Mouse (Mus musculus): Measurements from ENCODE around the gene Mob4. TPM values are rescaled to one million over a fixed set of nuclear protein-coding genes. Genes with fewer than 3 reads are reported as not detected.

The Mob4 gene
- polyA plus RNA-seq (2012; rRNA removed; ENCODE audit: low replicate concordance) = 4.9 and 18.6 TPM in 2 replicates

GRCm38 (mm10) chr1:55130943-55131401 is at the start of gene Mob4:
Gene Mob4, plus strand, starts transcription at chr1:55131231.

DNA sequence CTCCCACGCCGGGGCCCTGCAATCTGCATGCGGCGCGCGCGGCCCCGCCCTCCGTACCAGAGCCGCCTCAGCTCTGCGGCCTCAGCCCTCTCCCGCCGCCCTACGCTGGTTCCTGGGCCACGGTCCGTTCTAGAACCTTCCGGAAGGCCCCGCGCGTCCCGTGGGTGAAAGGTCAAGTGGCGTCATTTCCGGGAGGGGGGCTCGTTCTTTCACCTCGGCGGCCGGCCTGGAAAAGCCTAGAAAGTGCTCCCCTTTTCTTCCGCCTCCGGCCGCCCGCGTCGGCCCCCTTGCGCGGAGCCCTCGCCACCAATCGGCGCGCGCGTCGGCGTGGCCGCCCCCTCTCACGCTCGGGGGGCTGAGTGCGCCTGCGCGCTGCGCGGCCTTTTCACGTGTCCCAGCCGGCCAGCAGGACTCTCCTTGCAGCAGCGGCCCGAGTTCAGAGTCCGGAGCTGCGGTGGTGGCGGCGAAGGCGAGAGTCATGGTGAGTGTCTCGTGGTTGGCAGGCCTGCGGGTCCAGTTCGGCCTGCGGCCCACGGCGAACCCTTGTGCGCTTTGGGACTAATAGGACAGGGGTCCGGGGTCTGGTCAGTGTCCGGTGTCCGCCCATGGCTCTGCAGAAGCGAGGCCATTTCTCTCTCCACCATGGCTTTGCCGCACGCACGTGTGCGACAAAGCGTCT is 43.0 kb upstream of the Mob4 start, which contains the start of the genes Hspe1 and Hspd1:
Gene Hspe1, plus strand, starts transcription at position 201 of the 679 bp plus-strand sequence.
Gene Hspd1, minus strand, starts transcription at position 312 of the 679 bp plus-strand sequence.

Other genes with a start within 250 kb of the Mob4 start
- 25.8 and 48.5 TPM in 2 replicates for gene Ankrd44, start 204.8 kb upstream of the Mob4 start, polyA plus RNA-seq (2012; rRNA removed; ENCODE audit: low replicate concordance)
- 27.5 and 66.2 TPM in 2 replicates for gene Sf3b1, start 103.8 kb upstream of the Mob4 start, polyA plus RNA-seq (2012; rRNA removed; ENCODE audit: low replicate concordance)
- 6.0 and 9.3 TPM in 2 replicates for gene Coq10b, start 78.5 kb upstream of the Mob4 start, polyA plus RNA-seq (2012; rRNA removed; ENCODE audit: low replicate concordance)
- 18.2 and 20.3 TPM in 2 replicates for gene Hspe1, start 43.1 kb upstream of the Mob4 start, polyA plus RNA-seq (2012; rRNA removed; ENCODE audit: low replicate concordance)
- 16.7 and 37.0 TPM in 2 replicates for gene Hspd1, start 43.0 kb upstream of the Mob4 start, polyA plus RNA-seq (2012; rRNA removed; ENCODE audit: low replicate concordance)
- 2.0 and 3.3 TPM in 2 replicates for gene Rftn2, start 95.6 kb downstream of the Mob4 start, polyA plus RNA-seq (2012; rRNA removed; ENCODE audit: low replicate concordance)
- gene Mars2, start 105.9 kb downstream of the Mob4 start, polyA plus RNA-seq (2012; rRNA removed; ENCODE audit: low replicate concordance) = 2.0 and 2.9 TPM in 2 replicates
- gene Boll, start 232.2 kb downstream of the Mob4 start, polyA plus RNA-seq (2012; rRNA removed; ENCODE audit: low replicate concordance) = 0.16 and 0.35 TPM in 2 replicates